Mouse (Mus musculus): ENCODE measurements around the gene Usp3.

Gene Usp3

DNA sequence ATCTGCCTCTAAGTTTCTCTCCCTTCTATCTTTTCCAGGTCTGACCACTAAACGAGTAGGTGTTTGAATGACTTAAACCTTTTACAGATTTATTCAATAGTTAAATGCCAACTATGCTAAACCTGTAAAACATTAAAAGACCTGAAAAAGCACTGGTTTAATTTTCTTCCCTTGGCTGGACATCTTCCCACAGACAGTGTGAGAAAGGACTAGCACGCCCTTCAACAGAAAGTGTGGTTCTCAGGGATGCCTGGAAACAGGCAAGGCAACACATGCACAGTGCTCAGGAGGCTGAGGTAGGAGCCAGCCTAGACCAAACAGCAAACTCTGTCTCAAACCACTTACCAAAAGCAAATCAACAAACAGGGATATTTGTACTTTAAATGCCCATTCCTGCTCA is 31.4 kb downstream of the Usp3 start:
- DNase-seq: no peak

DNA sequence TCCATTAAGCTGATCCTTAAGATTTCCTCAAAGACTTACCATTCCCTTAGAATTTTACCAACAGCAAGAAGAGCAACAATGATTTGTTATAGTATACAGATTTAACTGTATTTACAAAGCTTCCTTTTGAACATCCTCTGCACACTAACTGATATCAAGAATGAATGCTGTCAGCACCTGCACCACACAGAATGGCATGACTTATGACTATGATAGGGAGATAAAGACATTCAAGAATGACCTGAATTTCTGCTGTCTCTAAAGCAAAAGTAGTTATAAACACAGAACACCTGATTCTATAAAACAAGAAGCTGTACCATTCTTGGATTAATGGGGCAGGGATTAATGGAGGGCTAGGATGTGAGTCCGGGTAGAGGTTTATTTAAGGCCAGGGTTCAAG is 32.2 kb downstream of the Usp3 start:
- peak; percentile 30 for DNase-seq

DNA sequence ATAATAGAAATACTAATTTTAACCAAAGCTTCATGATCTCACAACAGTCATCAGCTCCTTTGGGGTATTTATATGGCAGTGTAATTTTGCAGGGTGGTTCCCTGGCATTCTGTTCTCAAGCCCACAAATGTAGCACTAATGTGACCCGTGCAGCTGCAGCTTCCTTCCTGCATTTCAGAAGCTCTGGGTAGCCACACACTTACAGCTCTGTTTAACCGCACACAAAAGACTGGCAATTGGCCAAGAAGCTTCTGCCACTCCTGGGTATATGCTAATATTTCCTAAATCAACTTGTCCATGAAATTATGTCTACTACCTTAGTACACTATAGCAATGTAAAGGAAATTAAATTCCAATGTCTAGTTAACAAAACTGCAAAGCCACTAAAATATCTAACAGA is 32.6 kb downstream of the Usp3 start:
- peak; percentile 65 for DNase-seq

DNA sequence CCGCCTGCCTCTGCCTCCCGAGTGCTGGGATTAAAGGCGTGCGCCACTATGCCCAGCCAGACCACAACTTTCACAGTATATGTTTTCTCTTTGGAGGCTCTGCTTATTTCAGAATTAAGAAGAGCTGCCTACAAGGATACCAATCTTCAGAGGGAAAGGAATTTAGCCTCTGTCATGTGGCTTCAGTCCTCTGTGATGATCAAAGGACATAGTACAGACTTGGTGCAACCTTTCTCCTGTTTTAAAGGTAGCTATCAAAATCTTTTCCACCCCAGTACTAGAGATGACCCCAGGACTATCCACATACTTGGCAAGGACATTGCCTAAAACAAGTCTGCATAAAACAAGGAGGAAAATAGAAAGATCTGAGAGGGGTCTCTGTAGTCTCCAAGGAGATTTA is 34.0 kb downstream of the Usp3 start:
- DNase-seq: no peak

DNA sequence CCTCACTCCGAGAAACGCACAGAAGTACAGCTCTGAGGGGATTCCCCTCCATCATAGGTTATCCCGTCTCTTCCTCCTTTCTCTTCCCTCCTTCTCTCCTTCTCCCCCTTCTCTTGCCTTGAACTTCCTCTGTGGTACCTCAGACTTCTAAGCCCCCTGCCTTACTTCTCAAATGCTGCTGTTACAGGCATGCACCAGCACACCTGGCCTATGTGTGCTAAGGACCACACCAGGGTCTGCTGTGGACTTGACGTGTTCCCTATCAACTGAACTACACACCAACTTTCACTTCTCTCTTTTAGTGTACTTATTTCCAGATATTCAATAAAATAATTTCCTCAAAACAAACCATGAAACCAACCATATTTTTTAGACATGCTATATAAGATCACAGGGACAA is 50.2 kb downstream of the Usp3 start:
- DNase-seq: no peak

DNA sequence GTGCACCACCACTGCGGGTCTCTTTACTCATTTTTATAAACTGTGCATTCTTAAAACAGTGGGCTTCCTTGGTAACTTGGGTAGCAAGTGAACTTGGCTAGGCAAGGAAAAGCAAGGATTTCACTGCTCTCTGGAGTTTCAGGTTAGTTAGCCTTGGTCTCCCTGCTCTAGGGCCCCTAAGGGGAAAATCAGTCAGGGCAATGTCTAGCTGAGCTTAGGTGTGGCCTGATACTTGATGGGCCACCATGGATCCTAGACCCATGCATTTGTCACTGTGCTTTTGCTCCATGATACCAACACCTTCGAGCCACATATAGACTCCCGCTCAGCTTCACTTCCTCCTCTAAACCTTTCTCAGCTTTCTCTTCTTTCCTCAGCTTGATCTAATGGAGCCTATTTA is 71.3 kb downstream of the Usp3 start:
- DNase-seq: no peak

DNA sequence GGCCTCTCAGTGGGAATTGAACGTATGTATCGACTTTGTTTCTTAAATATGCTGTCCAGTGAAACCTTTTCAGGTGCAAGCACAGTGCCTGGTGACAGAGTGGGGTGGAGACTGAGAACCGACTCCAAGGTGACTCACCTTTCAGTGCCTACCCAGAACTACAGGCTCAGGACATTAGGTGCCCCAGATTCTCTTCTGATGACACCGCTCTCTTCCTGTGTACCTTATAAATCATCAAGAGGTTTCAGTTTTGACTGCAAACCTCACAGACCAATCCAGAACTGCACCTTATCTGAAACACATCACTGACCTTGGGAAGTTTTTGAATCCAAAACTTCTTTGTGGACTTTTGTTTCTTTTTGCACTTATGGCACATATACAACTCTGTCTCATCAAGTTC is 72.6 kb downstream of the Usp3 start:
- DNase-seq: no peak

DNA sequence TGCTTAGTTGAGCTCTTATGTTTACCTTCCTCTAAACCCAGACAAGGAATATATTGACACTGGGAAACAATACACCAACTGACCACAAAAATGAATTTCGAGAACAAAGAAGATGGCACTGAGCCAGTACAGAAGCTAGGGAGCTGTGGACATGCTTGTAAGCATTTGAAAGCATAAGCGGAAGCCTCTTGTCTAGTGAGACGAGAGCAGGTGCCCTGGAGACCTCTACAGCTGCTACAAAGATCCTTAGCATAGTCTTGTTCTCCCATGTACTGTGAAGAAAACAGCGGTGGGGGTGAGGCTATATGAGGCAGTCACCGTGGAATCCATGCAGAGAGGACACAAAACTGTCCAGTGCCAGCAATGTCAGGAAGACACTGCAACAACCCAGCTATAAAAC is 74.0 kb downstream of the Usp3 start:
- no peak for DNase-seq

DNA sequence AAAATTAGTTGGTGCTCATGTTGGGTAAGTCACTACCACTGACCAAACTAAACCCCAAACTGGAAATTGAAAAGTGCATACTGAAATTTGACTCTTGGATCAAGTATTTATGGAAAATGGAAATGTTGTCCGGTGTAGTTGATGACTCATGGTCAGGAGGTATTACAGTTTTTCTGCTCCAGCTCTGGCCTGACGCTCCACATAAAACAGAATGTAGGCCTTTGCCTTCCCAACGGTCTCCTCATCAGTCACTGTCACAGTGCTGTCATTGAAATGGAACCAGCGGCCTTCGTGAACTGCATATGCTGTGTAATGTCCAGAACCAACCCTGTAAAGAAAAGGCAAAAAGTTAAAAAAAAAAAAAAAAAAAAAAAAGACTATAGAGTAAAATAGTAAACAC is 74.7 kb downstream of the Usp3 start:
- DNase-seq: no peak

DNA sequence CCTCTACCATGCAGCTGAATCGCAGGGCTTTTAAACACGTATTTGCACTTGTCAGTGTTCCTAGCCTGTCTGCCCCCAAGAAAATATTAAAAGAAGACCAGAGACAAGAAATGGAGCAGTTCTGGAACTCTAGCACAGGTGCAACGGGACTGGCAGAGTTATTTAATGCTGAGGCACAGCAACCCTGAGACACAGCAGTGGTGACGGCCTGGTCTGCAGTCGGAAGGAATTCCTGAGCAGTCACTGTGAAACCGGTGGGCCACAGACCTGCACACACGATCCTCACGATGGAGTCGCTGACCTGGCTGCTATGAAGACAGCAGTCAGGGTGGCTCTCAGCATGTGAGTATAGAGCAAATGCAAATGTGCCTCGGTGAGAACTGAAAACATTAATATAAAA is 75.2 kb downstream of the Usp3 start:
- no peak for DNase-seq

DNA sequence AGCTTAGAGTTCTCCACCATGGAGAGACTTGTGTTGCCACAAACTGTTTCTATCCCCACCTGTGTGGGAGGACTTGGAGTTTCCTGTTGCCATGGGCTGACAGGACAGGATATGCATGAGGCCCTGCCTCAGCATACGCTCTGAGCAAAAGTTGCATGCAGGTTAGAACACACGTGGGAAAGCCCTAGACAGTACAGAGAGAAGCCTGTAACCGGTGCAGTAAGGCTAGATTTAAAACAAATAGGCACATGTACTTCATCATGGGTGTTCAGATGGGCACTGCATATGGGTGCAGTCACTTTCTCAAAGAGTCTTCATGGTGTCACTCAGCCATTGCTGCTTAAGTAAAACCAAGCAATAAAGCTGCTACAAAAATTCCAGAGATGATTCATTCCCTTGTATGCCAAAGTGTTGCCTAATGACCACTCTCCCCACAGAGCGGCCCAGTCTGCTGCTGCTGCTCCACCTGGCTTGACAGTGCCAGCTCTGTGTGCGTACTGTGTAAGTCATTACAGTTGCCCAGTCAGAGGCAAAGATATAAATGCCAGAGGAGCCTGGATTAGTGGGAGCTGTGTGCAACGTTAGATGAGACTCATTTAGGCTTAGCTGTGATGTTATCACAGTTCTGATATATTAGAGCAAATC is 76.5 kb downstream of the Usp3 start:
- DNase-seq: no peak

DNA sequence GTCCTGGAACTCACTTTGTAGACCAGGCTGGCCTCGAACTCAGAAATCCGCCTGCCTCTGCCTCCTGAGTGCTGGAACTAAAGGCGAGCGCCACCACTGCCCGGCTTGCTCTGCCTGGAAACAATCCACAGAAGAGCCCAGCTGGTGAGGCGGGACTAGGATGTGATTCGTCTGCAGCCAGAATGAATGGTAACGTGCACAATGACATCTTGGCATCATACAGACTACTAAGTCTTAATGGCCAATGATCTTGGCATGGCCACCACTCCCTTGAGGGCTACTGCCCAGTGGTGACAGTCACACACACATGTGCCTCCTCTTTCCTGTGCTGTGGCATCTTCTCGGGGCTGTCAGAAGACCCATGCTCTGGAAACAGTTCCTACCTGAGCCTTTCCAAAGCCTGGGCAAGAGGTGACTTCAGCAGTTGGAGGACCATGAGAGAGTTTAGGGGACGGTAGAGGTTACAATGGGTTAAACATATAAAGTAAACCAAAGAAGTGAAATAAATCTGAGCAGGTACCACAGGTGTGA is 77.2 kb downstream of the Usp3 start:
- DNase-seq: no peak

DNA sequence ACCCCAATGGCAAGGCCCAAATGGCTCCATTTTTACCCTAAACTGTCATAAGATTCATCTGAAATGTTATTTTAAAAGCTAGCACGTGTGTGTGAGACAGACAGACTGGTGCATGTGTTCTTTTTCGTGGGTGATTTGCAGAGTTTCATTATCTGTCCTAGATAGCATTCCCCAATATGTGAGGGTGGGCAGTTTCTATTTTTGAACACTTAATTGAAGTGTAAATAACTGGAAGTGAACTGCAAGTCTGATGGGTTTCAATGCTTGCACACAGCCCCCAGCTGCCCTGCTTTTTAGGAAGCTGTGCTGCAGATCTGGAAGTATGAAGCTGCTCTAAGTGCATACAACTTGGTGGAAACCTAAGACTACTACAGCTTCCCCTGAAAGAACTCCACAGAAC is 77.8 kb downstream of the Usp3 start:
- no peak for DNase-seq

DNA sequence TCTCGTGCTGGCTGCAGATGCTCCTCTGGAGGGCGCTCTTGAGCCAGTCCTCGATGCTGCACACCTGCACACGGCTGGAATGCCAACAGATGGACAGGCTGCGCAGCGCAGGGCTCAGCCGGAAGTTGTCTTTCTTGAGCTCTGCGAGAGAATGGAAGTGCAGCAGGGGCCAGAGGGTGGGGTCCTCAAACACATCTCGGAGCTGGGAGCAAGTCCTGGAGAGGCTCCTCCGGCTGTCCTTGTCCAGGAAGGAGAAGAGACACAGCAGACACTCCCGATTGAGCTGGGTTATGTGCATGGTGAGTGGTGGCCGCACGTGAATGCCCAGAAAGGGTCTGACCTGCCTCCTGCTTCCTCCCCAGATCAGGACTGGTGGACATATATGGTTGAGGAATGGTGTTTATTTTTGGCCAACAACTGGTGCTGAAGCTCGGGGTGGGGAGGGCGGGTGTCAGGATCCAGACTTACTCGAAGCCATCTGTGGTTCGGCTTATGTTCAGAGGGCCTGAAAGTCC is 78.6 kb downstream of the Usp3 start, which contains the start of gene Fbxl22:
Fbxl22 (minus strand) TSS at position 338 of the 515 bp plus-strand sequence.
- peak; percentile 55 for DNase-seq

DNA sequence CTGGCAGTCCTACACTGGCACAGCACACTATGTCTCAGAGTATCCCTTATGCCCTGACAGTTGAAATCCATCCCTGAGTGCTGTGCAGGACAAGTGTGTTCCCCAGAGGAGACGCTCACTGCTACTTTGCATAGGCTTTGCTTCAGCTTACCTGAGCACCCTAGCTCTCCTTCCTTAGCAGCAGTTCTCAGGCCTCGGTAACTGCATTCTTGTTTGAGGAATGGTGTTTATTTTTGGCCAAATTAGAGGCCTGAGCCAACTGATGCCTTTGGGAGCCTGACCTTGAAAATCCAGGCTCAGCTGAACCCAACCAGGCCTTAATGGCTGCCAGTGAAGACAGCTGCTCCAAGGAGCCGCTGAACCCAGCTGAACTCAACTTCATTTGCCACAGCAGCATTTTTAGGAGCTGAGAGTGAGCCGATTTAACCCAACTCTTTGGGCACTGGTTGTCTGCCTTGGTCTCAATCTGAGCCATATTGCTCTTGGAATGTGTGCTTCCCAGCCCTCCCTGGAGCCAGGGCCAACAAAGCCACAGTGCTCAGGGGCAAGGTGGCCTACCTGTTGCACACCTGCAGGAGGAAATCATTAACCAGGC is 79.2 kb downstream of the Usp3 start:
- DNase-seq: no peak

DNA sequence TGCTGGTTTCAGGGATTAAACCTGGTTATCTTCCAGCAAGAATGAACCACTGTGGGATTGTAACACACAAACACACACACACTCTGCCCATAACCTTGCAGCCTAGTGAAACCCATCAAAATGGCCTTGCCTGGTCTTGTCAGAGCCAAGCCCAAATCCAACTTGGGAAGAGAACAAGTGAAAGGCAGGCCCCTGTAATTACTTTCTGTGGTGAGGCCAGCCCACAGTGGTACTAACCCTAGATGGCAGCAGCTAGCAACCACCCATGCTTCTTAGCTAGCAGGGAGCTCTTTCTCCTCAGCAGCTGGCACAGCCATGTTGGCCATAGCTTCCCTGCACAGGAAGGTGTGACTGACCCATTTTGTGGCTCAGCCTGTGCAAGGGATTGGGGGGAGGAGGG is 79.8 kb downstream of the Usp3 start:
- peak; percentile 47 for DNase-seq

DNA sequence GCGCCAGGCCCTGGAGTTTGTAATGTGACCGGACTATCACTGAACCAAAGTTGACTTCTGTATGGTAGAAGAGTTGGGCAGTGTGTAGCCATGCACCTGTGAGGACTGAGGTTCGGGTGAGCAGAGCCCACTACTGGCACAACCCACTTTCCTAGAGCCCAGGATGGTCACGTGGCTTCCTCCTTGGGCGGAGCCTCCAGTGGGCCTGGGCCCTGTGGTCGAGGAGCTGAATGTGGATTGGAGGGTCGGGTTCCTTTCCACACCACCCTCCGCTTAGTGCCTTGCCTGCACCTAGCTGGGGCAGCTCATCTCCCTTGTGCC is 80.6 kb downstream of the Usp3 start:
- DNase-seq: peak; percentile 89

DNA sequence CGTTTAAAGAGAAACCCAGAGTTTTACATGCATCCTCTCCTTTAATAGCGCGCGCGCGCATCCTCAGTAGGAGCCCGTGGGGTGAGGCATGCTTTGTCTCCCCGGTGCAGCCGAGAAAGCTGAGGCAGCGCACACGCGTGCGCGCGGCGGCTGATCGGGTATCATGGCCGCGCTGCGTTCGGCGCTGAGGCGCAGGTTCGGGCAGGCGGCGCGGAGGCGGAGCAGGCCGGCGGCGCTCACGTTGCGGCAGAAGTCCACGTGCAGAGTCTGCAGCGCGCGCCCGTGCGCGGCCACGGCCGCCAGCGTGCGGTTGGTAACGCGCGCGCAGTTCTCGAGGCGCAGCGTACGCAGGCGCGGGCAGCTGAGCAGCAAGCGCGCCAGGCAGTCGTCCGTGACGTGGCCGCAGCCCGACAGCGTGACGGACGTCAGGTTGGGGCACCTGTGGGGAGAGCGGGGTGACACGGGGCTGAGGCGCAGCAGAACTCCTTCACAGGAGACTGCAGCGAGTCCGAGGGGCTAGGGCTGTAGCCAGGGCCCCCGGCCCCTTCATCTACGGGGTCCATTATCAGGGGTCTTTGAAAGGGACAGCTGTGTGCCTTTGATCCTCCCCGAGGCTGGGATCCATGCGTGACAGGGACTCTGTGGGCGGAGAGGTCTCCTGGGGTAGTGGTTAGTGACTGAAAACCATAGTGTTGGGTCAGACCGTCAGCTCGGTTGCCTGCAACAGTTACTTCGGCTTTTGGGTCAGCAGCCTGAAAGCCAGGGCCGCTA is 81.2 kb downstream of the Usp3 start:
- peak; percentile 93 for DNase-seq

DNA sequence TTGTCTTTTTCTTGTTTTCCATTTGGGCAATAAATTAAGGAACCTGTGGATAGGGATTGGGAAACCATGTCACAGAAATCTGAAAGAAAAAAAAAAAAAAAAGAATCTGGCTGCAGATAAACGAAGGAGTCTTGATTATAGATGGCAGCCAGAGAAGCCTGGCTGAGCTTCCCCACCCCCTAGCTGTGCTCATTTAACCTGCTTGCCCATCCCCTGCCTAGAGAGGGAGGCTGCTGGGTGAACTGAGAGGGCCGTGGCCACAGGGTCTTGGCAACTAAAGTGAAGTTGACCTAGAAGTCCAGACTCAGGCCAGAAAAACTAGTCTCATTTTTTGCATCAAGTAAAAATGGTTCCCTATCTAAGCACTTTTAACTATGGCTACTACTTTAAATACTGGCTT is 82.0 kb downstream of the Usp3 start:
- peak; percentile 34 for DNase-seq

DNA sequence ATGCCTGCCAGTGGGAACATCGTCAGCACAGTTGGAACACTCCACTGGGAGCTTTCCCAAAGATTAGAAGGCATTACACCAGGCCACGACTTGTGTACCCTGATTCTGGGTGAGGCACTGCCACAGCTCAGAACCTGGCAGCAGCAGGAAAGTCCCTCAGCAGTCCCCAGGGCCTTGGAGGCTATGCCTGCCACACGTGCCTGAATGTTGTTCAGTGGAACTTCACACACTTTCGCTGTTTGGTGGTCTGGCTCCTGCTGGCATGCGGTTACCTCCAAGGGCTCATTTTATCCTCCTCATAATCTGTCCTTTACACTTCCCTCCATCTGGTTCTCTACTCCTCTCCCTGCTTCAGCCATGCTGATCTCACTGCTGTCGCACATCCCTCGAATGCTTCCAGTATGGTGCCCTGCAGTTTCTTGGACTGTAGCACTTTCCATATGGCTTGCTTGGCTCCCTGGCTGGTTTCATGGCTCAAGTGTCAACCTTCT is 82.5 kb downstream of the Usp3 start:
- no peak for DNase-seq

DNA sequence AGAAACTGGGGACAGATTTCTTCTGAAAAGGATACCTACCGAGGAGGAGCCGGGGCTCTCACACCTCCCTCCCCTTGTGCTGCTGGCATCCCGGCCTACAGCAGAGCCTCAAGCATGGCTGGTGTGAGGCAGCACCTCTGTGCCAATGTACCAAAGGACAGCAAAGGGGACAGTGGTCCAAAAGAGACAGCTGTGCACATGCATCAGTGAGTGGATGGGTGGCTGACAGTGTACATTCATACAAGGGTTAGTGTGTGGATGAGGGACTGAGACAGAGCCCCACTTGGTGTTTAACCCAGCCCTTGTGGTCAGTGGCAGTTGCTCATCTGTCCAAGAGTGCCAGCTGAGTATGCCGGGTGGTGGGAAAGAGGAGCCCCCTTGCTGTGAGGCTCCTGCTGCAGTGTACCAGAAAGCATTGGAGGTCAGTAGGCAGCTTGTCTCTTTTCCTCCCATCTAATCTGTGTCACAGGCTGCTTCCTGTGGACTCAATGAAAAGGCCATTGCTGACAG is 84.0 kb downstream of the Usp3 start:
- DNase-seq: no peak

DNA sequence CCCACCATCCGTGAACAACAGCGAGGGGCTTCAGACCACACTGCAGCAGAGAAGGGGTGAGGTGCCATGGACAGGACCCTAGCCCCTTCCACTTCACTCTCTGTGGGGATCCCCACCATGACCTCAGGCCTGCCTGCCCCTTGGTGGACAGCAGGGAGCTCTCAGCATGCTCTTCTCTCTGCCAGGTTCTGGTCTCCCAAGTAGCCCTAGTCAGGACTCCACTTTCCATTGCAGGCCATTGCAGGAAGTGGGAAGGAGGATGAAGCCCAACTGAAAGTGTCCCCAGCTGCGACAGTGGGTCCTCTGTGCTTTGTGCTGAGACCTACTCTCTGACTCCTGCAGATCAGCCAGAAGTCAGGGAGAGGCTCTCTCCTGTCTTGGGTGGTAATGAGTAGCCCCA is 85.3 kb downstream of the Usp3 start:
- no peak for DNase-seq

DNA sequence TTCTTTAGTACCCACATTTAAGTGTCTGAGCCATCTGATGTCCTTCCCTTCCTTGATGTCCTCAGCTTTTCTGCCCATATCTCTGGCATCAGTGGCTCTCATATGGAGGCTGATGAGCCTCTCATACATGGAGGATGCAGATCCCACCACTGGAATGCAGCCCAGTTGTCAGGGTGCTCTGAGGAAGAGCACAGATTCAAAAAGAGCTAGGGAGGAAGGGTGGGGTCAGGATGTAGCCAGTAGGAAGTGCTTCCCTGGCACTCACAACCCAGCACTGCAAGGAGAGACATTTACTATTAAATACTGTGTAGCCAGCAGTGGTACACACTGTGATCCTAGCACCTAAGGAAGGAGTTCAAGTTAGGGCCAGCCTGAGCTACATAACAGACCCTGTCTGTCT is 86.5 kb downstream of the Usp3 start:
- DNase-seq: no peak

DNA sequence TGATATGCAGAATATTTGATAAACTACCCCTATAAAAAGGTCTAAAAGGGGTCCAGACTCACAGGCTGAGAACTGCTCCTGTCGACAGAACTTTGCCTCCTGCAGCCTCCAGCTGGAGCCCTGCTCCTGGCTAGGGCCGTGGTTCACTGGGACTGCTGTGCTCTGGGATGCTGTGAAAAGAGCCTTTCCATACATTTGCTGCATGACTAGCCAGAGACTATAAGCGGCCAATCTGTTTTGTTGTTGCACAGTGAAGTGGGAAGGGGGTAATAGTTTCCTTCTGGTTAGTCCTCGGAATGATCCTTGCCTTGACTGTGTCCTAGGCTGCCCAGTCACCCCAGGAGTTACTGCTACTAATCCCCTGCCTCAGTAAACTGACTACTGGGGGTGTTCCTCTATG is 86.9 kb downstream of the Usp3 start:
- DNase-seq: no peak

Measured in thymus, postnatal 25 days (tissue).